Mouse (Mus musculus) forebrain, embryonic 11.5 days (tissue): Measurements from ENCODE around the gene Bad. TPM values are rescaled to one million over a fixed set of nuclear protein-coding genes. Genes with fewer than 3 reads are reported as not detected.
A peak's percentile ranks its signal among the peaks of the same experiment; 100 is the strongest.

ENCODE experiments used
- ATAC-seq: fragments of 200-750 bp; cut with Nextera tagmentation; replicated peaks from 2 replicates; pipeline ENCODE4 v1.8.0; 2017; ENCODE audit warnings: moderate TSS enrichment; ENCODE audit not compliant: low FRiP score
- DNase-seq: peaks from one replicate; pipeline ENCODE4 v3.0.0-alpha.2; 2017; ENCODE audit warnings: low spot score
- H3K27ac ChIP-seq: fragments of 300-500 bp; sonication (generic); 2 replicates; pipeline ENCODE4 v1.5.1; 2014; ENCODE audit warnings: low read depth, low read length
- H3K27me3 ChIP-seq: fragments of 300-500 bp; sonication (generic); 2 replicates; pipeline ENCODE4 v1.6.1; 2014; ENCODE audit warnings: mild to moderate bottlenecking, low read length, mixed read lengths; ENCODE audit not compliant: control insufficient read depth, insufficient read depth
- H3K36me3 ChIP-seq: fragments of 300-500 bp; sonication (generic); 2 replicates; pipeline ENCODE4 v1.6.1; 2014; ENCODE audit warnings: mild to moderate bottlenecking, low read length, moderate library complexity, mixed read lengths; ENCODE audit not compliant: control insufficient read depth, insufficient read depth
- H3K4me1 ChIP-seq: fragments of 300-500 bp; sonication (generic); replicated peaks from 2 replicates; pipeline ENCODE4 v1.6.1; 2014; ENCODE audit warnings: low read length, mixed read lengths; ENCODE audit not compliant: control insufficient read depth, insufficient read depth
- H3K4me2 ChIP-seq: fragments of 300-500 bp; sonication (generic); 2 replicates; pipeline ENCODE4 v1.6.1; 2014; ENCODE audit warnings: low read depth, mild to moderate bottlenecking, low read length, moderate library complexity, mixed read lengths; ENCODE audit not compliant: severe bottlenecking
- H3K4me3 ChIP-seq: fragments of 300-500 bp; sonication (generic); 2 replicates; pipeline ENCODE4 v1.5.1; 2014; ENCODE audit warnings: low read depth, low read length
- H3K9ac ChIP-seq: fragments of 300-500 bp; sonication (generic); 2 replicates; pipeline ENCODE4 v1.6.1; 2014; ENCODE audit warnings: low read length
- H3K9me3 ChIP-seq: fragments of 300-500 bp; sonication (generic); 2 replicates; pipeline ENCODE4 v1.6.1; 2016; ENCODE audit warnings: low read length, mixed read lengths; ENCODE audit not compliant: control insufficient read depth
- WGBS: fragments of 180-500 bp; shearing (Covaris S2); extraction: QIAGEN DNeasy Blood & Tissue Kit; methylation state at CpG from one replicate; pipeline ENCODE4 v1.1.7; 2014; 5-methylcytosine and 5-hydroxymethylcytosine counted together
- polyA plus RNA-seq: library from polyadenylated mRNA; unstranded; fragments of >200 nt; fragmentation: Nextera tagmentation; extraction: Ambion mirVana; gene quantifications from 2 replicates; pipeline ENCODE4 v1.2.1, GENCODE M21; 2014

Bad gene
- polyA plus RNA-seq, 1 experiment from 2014 or later: 56.6 TPM

GRCm38 (mm10) chr19:6947742-6948141 is 6.1 kb downstream of the Bad start:
- Histone ChIP-seq H3K27ac (no peak overlapping the region), H3K27me3 (no peaks in the 10 kb centered on the region), H3K4me3 (no peak overlapping the region), H3K9ac (no peak overlapping the region), H3K9me3 (no peaks in the 10 kb centered on the region), H3K4me2 (no peak overlapping the region), H3K4me1 (peaks cover 11% of the 10 kb centered on the region), H3K36me3 (no peaks in the 10 kb centered on the region)
- DNase-seq: no peak
- ATAC-seq: no peak
- 55% methylated on average over 4 of the region's 4 CpGs for WGBS

GRCm38 (mm10) chr19:6948186-6948585 is 6.5 kb downstream of the Bad start:
- Histone ChIP-seq H3K27ac (no peak overlapping the region), H3K36me3 (no peaks in the 10 kb centered on the region), H3K4me2 (no peak overlapping the region), H3K9me3 (no peaks in the 10 kb centered on the region), H3K9ac (no peak overlapping the region), H3K4me1 (peaks cover 8% of the 10 kb centered on the region; the same call in 1 of the 2 replicates), H3K4me3 (no peak overlapping the region), H3K27me3 (no peaks in the 10 kb centered on the region)
- ATAC-seq (no peak), DNase-seq (no peak)
- WGBS: 89% methylated on average over 4 of the region's 4 CpGs

GRCm38 (mm10) chr19:6949532-6949931 is 7.9 kb downstream of the Bad start:
- H3K4me1 ChIP-seq: peaks cover 8% of the 10 kb centered on the region; the same call in 1 of the 2 replicates
- no peak overlapping the region for H3K27ac ChIP-seq
- no peaks in the 10 kb centered on the region for H3K9me3 ChIP-seq
- no peak overlapping the region for H3K4me2 ChIP-seq
- H3K9ac ChIP-seq: no peak overlapping the region; the same call in 1 of the 2 replicates
- no peaks in the 10 kb centered on the region for H3K27me3 ChIP-seq
- DNase-seq: no peak
- no peak overlapping the region for H3K4me3 ChIP-seq
- no peak for ATAC-seq
- WGBS: 87% methylated on average over 5 of the region's 5 CpGs
- no peaks in the 10 kb centered on the region for H3K36me3 ChIP-seq

GRCm38 (mm10) chr19:6949951-6950350 is 8.3 kb downstream of the Bad start:
- peaks cover 8% of the 10 kb centered on the region; the same call in 1 of the 2 replicates for H3K4me1 ChIP-seq
- no peaks in the 10 kb centered on the region for H3K9me3 ChIP-seq
- ATAC-seq (no peak), DNase-seq (no peak)
- H3K4me2 ChIP-seq: peak overlapping the region; percentile 96
- peak overlapping the region; percentile 60 for H3K4me3 ChIP-seq
- H3K27me3 ChIP-seq: no peaks in the 10 kb centered on the region
- peak overlapping the region; percentile 97 for H3K27ac ChIP-seq
- peak overlapping the region; percentile 85 for H3K9ac ChIP-seq
- H3K36me3 ChIP-seq: no peaks in the 10 kb centered on the region; the same call in 1 of the 2 replicates
- WGBS: 65% methylated on average over 5 of the region's 5 CpGs

- under 1% methylated on average over 28 of the region's 28 CpGs for WGBS
- Histone ChIP-seq H3K4me1 (peaks cover 8% of the 10 kb centered on the region; the same call in 1 of the 2 replicates), H3K4me3 (peak overlapping the region; percentile 60), H3K9ac (peak overlapping the region; percentile 85), H3K27ac (peak overlapping the region; percentile 97), H3K27me3 (no peaks in the 10 kb centered on the region), H3K4me2 (peak overlapping the region; percentile 96), H3K36me3 (no peaks in the 10 kb centered on the region; the same call in 1 of the 2 replicates), H3K9me3 (no peaks in the 10 kb centered on the region)
- ATAC-seq: peak; percentile 72
- DNase-seq: peak; percentile 79
These were observed 9.0 kb downstream of the Bad start for GRCm38 (mm10) chr19:6950613-6951153.

GRCm38 (mm10) chr19:6951381-6951968 is 9.8 kb downstream of the Bad start:
- Histone ChIP-seq H3K27ac (peak overlapping the region; percentile 97), H3K36me3 (no peaks in the 10 kb centered on the region; the same call in 1 of the 2 replicates), H3K4me3 (peak overlapping the region; percentile 60), H3K4me1 (peaks cover 8% of the 10 kb centered on the region; the same call in 1 of the 2 replicates), H3K4me2 (peak overlapping the region; percentile 96), H3K27me3 (no peaks in the 10 kb centered on the region), H3K9ac (peak overlapping the region; percentile 85), H3K9me3 (no peaks in the 10 kb centered on the region)
- ATAC-seq: peak; percentile 90
- WGBS: under 1% methylated on average over 35 of the region's 35 CpGs
- DNase-seq: peak; percentile 94

- Histone ChIP-seq H3K9ac (peak overlapping the region; percentile 85), H3K9me3 (no peaks in the 10 kb centered on the region), H3K4me1 (peaks cover 8% of the 10 kb centered on the region; the same call in 1 of the 2 replicates), H3K27me3 (no peaks in the 10 kb centered on the region), H3K4me3 (peak overlapping the region; percentile 60), H3K27ac (peak overlapping the region; percentile 97), H3K4me2 (peak overlapping the region; percentile 96), H3K36me3 (no peaks in the 10 kb centered on the region; the same call in 1 of the 2 replicates)
- WGBS: 4% methylated on average over 31 of the region's 31 CpGs
- DNase-seq (peak; percentile 77), ATAC-seq (no peak; the same call in 1 of the 2 replicates)
These were observed 10.5 kb downstream of the Bad start for GRCm38 (mm10) chr19:6951994-6952711.

- Histone ChIP-seq H3K27ac (no peak overlapping the region), H3K4me3 (no peak overlapping the region), H3K4me1 (peaks cover 8% of the 10 kb centered on the region; the same call in 1 of the 2 replicates), H3K9me3 (no peaks in the 10 kb centered on the region), H3K27me3 (no peaks in the 10 kb centered on the region), H3K9ac (peak overlapping the region; percentile 85; the same call in 1 of the 2 replicates), H3K4me2 (peak overlapping the region; percentile 96), H3K36me3 (no peaks in the 10 kb centered on the region; the same call in 1 of the 2 replicates)
- DNase-seq (no peak), ATAC-seq (no peak)
- 18% methylated on average over 3 of the region's 3 CpGs for WGBS
These were observed 11.0 kb downstream of the Bad start for GRCm38 (mm10) chr19:6952712-6953037.
